Mouse (Mus musculus) heart, embryonic 15.5 days (tissue): Measurements from ENCODE around the gene D16Ertd472e. TPM values are rescaled to one million over a fixed set of nuclear protein-coding genes. Genes with fewer than 3 reads are reported as not detected.

Experiments
- ATAC-seq: fragments of 200-750 bp; cut with Nextera tagmentation; replicated peaks from 2 replicates; pipeline ENCODE4 v1.8.0; 2017; ENCODE audit warnings: low read depth, moderate TSS enrichment; ENCODE audit not compliant: insufficient number of reproducible peaks, insufficient read depth, low FRiP score
- H3K27ac ChIP-seq: fragments of 300-500 bp; sonication (generic); 2 replicates; pipeline ENCODE4 v1.5.1; 2015; ENCODE audit warnings: mild to moderate bottlenecking, inconsistent platforms
- H3K27me3 ChIP-seq: fragments of 300-500 bp; sonication (generic); 2 replicates; pipeline ENCODE4 v1.6.1; 2015; ENCODE audit warnings: inconsistent platforms
- H3K36me3 ChIP-seq: fragments of 300-500 bp; sonication (generic); 2 replicates; pipeline ENCODE4 v1.6.1; 2015; ENCODE audit warnings: mild to moderate bottlenecking, inconsistent platforms
- H3K4me1 ChIP-seq: fragments of 300-500 bp; sonication (generic); replicated peaks from 2 replicates; pipeline ENCODE4 v1.6.1; 2015; ENCODE audit warnings: inconsistent platforms
- H3K4me2 ChIP-seq: fragments of 300-500 bp; sonication (generic); 2 replicates; pipeline ENCODE4 v1.6.1; 2015; ENCODE audit warnings: inconsistent platforms, mild to moderate bottlenecking, moderate library complexity
- H3K4me3 ChIP-seq: fragments of 300-500 bp; sonication (generic); 2 replicates; pipeline ENCODE4 v1.5.1; 2015; ENCODE audit warnings: mild to moderate bottlenecking, inconsistent platforms
- H3K9ac ChIP-seq: fragments of 300-500 bp; sonication (generic); 2 replicates; pipeline ENCODE4 v1.6.1; 2015; ENCODE audit warnings: mild to moderate bottlenecking, inconsistent platforms
- H3K9me3 ChIP-seq: fragments of 300-500 bp; sonication (generic); replicated peaks from 2 replicates; pipeline ENCODE4 v1.6.1; 2016; ENCODE audit warnings: inconsistent platforms
- WGBS: fragments of 180-500 bp; shearing (Covaris S2); methylation state at CpG from one replicate; pipeline ENCODE4 v1.1.7; 2015; ENCODE audit warnings: mixed read lengths; 5-methylcytosine and 5-hydroxymethylcytosine counted together
- polyA plus RNA-seq: library from polyadenylated mRNA; unstranded; fragments of >200 nt; fragmentation: Nextera tagmentation; extraction: Ambion mirVana; gene quantifications from 2 replicates; pipeline ENCODE4 v1.2.1, GENCODE M21; 2015

Gene D16Ertd472e
- polyA plus RNA-seq, 1 experiment from 2014 or later: 7.1 TPM

DNA sequence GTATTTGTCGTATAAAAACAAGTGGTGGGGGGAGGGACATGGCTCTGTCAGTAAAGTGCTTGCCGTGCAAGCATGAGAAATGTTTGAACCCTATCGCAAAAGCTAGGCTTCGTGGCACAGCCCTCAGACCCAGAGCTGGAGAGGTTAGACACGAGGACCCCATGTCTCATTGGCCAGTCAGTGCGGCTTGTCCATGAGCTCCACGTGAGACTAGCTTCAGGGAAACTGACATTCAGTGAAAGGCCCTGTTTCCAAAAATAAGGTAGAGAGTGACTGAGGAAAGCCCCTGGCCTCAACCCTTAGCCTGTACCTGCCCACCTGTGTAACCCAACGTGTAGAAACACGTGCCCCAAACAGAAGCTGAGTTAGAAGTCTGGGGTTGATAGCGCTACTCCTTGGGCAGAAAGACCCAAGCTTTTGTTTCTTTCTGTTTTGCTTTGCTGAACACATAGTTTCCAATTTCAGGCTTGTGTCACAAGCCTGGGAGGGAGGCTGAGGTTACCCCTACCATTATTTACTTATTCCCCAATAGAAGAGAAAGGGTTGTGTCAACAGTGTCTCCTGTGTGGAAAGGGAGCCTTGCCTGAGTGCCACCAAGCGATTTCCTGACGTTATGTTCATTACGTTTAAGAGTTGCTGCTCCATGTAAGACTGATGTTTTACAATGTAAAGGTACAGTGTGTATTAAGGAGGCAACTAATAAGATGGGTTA, 12.2 kb downstream of the D16Ertd472e start:
- no peak overlapping the region for H3K4me3 ChIP-seq
- H3K9ac ChIP-seq: no peak overlapping the region
- H3K27me3 ChIP-seq: no peaks in the 10 kb centered on the region
- no peaks in the 10 kb centered on the region for H3K36me3 ChIP-seq
- WGBS: 75% methylated on average over 13 of the region's 13 CpGs
- ATAC-seq: no peak; the same call in 1 of the 2 replicates
- H3K4me2 ChIP-seq: no peak overlapping the region
- H3K4me1 ChIP-seq: 0 out of 2 replicates have a peak, but pooled peaks cover 8% of the 10 kb centered on the region
- H3K27ac ChIP-seq: no peak overlapping the region
- no peaks in the 10 kb centered on the region for H3K9me3 ChIP-seq

DNA sequence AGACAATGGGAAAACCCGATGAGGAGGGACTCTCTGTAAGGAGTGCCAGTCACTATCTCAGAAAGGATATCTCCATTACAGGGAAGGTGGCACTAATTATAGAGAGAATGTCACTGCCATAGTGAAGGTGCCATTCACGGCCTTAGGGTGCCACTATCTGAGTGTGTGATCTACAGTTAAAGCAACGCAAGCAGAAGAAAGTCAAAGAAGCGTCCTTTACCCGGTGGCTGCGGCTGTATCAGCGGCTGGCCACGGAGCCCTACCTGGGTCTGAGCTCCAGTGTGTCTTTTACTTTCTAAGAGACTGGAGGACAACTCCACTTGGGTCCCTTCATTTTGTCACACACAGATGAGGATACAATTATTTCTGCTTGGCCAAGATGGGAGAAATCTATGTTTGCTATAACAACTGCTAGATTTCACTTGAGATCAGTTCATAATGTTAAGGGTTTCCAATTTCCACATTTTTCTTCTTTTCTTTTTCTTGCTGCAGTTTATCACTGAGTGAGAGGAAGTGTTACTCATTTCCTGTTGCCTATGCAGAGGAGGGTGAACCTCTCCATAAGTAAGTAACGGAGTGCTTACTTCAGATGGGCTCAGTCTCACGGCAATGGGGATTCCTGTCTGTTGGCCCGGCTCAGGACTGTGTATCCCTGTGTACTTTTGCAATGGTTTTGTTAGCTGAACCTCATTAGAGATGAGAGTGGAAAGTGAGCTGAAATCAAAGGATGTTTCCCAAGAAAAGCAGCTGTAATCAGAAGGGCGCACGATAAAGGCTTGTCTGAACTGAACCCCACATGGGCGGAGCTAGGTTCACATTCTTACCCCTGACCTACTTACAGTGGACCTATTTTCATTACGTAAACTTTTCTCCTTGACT, 13.2 kb downstream of the D16Ertd472e start:
- H3K27me3 ChIP-seq: no peaks in the 10 kb centered on the region
- H3K4me2 ChIP-seq: peak overlapping the region; percentile 4; the same call in 1 of the 2 replicates
- peak; percentile 58; the same call in 1 of the 2 replicates for ATAC-seq
- H3K4me3 ChIP-seq: no peak overlapping the region
- H3K27ac ChIP-seq: peak overlapping the region; percentile 3; the same call in 1 of the 2 replicates
- H3K4me1 ChIP-seq: 0 out of 2 replicates have a peak, but pooled peaks cover 8% of the 10 kb centered on the region
- 57% methylated on average over 15 of the region's 15 CpGs for WGBS
- no peaks in the 10 kb centered on the region for H3K36me3 ChIP-seq
- no peak overlapping the region for H3K9ac ChIP-seq
- no peaks in the 10 kb centered on the region for H3K9me3 ChIP-seq

DNA sequence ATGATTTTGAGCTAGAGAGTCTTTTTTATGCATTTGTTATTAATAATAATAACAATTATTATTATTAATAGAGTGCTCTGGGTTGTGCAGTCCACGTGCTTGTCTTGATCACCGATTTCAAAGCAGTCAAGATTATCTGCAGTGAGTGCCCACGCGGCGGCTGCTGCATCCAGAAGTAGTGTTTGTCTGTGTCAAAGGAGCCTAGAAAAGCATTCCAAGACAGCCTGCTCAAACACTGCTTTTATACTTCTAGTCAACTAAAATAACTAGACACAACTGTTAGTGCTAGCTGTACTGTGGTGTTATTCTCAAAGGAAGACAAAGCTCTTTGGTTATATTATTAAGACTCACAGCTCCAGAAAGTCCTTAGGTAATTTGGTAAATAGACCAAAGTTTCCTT, 15.9 kb downstream of the D16Ertd472e start:
- no peak overlapping the region for H3K27ac ChIP-seq
- no peak overlapping the region for H3K4me3 ChIP-seq
- H3K9me3 ChIP-seq: no peaks in the 10 kb centered on the region
- H3K9ac ChIP-seq: no peak overlapping the region
- 76% methylated on average over 5 of the region's 5 CpGs for WGBS
- no peak for ATAC-seq
- no peaks in the 10 kb centered on the region for H3K27me3 ChIP-seq
- H3K4me1 ChIP-seq: 0 out of 2 replicates have a peak, but pooled peaks cover 8% of the 10 kb centered on the region
- H3K4me2 ChIP-seq: no peak overlapping the region
- H3K36me3 ChIP-seq: no peaks in the 10 kb centered on the region

DNA sequence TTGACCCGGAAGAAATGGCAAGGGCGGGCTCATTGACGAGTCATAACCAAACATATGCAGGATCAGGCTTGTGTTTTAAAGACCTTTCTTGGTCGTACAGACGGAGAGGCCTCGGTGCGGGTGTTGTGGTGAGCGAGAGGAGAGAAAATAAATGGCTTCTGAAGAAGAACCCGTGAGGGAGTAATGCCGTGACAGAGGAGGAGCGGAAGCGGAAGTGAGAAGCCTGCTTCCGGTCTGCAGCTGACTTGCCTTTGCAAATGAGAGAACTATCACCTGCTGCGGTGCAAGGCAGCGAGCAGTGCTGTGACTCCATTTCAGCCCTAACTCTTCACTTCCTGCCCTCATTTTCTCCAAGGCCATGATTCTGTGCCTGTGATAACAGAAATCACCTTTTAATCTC, 16.4 kb downstream of the D16Ertd472e start:
- no peak for ATAC-seq
- Histone ChIP-seq H3K36me3 (no peaks in the 10 kb centered on the region), H3K27me3 (no peaks in the 10 kb centered on the region), H3K9ac (no peak overlapping the region), H3K9me3 (no peaks in the 10 kb centered on the region), H3K4me1 (0 out of 2 replicates have a peak, but pooled peaks cover 8% of the 10 kb centered on the region), H3K4me2 (no peak overlapping the region), H3K4me3 (no peak overlapping the region), H3K27ac (no peak overlapping the region)
- 82% methylated on average over 15 of the region's 15 CpGs for WGBS

DNA sequence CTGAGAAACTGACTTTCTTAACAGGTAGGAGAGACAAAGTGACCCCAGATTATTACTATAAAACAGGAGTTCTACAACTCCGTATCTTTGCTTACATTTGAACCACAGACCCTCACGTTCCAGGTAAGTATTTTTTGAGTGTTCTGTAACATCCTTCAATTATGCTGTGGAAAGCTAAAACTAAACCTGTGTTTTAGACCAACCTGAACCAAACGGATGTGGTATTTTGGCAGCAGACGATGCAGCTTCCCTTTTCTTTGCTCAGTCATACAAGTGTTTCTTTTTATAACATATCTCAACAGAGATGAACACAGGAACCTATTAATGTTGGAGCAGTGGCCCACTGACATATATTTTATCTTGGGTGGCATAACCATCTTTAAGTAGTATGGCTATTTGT, 18.9 kb downstream of the D16Ertd472e start:
- no peak overlapping the region for H3K4me2 ChIP-seq
- no peaks in the 10 kb centered on the region for H3K4me1 ChIP-seq
- no peak overlapping the region for H3K27ac ChIP-seq
- WGBS: 87% methylated on average over 4 of the region's 4 CpGs
- ATAC-seq: no peak
- no peak overlapping the region for H3K9ac ChIP-seq
- no peaks in the 10 kb centered on the region for H3K36me3 ChIP-seq
- H3K4me3 ChIP-seq: no peak overlapping the region
- no peaks in the 10 kb centered on the region for H3K27me3 ChIP-seq
- H3K9me3 ChIP-seq: no peaks in the 10 kb centered on the region

DNA sequence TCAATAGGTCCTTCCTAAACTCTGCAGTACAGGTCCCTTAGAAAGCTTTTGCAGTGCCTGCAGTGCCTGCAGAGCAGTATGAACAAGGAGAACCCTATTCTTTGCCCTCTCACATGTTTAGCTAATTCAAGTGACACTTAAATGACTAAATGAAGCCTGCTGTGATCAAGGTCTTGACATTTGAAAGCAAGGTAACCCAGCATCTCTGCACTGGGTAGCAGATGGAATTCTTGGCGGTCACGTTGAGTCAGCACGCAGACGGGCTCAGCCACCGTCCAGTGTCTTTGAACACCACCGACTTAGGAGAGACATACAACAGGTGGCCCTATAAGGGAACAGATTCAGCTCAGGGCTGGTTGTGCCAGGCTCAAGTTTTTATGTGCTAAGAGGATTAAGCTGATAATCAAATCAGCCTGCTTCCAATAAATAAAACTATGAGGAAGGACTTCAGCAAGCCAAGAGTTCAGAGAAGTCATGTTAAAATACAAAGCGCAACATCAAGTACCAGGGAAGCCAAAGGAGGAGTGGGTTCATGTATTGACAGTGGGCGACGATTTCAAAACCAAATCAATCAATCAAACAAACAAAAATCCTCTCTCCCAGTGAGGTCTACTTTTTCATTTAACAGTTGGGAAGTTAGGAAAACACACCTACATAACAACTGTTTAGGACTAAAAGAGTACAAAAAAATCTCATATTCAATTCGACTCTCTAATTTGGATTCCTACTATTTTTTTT, 21.4 kb downstream of the D16Ertd472e start:
- no peaks in the 10 kb centered on the region for H3K4me1 ChIP-seq
- 79% methylated on average over 10 of the region's 10 CpGs for WGBS
- no peak for ATAC-seq

DNA sequence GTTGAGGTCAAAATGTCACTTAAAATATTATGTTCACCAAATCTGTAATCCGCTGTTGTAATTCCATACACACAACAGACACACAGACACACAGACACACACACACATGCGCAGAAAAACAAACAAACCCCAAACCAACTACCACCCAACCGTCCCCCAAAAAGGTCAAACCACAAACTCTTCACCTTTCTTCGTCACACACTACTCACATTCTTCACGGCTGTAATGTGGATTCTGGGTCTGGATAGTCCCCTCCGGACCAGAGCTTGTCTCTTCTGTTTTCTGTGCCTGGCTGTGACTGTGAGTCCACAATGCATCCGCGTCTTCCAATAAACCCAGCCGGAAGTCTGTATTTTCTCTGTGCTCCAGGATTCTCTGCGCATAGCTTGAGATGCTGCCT, 29.1 kb downstream of the D16Ertd472e start:
- WGBS: 90% methylated on average over 10 of the region's 10 CpGs
- no peak for ATAC-seq
- peaks cover 18% of the 10 kb centered on the region; the same call in 1 of the 2 replicates for H3K36me3 ChIP-seq
- no peaks in the 10 kb centered on the region for H3K4me1 ChIP-seq
- H3K27ac ChIP-seq: no peak overlapping the region
- H3K9me3 ChIP-seq: no peaks in the 10 kb centered on the region
- no peak overlapping the region for H3K4me2 ChIP-seq
- H3K4me3 ChIP-seq: no peak overlapping the region
- H3K9ac ChIP-seq: no peak overlapping the region
- no peaks in the 10 kb centered on the region for H3K27me3 ChIP-seq

More for the DNA sequence above, 21.4 kb downstream of the D16Ertd472e start:
- Histone ChIP-seq H3K9me3 (no peaks in the 10 kb centered on the region), H3K27ac (no peak overlapping the region), H3K27me3 (no peaks in the 10 kb centered on the region), H3K9ac (no peak overlapping the region), H3K4me2 (no peak overlapping the region), H3K4me3 (no peak overlapping the region), H3K36me3 (no peaks in the 10 kb centered on the region)

DNA sequence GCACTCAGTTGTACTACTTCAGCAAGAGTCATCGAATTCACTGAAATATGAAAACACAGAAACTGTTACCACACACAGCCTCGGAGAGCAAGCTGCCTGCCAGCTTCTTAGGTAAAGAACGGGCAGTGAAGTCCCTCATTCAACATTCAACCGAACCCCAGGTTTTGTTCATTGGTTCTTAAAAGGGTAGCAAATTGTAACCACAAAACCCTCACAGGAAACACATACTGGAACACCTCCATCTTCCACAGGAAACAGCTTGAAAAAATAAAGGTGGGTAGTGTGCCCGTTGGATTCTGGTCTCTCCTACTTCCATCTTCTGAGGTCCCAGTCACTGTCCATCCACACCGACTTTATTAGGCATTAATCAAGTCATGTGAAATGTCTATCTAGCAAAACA, 30.0 kb downstream of the D16Ertd472e start:
- no peaks in the 10 kb centered on the region for H3K27me3 ChIP-seq
- no peak for ATAC-seq
- no peaks in the 10 kb centered on the region for H3K9me3 ChIP-seq
- no peak overlapping the region for H3K4me2 ChIP-seq
- H3K4me1 ChIP-seq: no peaks in the 10 kb centered on the region
- H3K36me3 ChIP-seq: peaks cover 18% of the 10 kb centered on the region; the same call in 1 of the 2 replicates
- no peak overlapping the region for H3K27ac ChIP-seq
- H3K9ac ChIP-seq: no peak overlapping the region
- no peak overlapping the region for H3K4me3 ChIP-seq
- WGBS: 89% methylated on average over 6 of the region's 6 CpGs

DNA sequence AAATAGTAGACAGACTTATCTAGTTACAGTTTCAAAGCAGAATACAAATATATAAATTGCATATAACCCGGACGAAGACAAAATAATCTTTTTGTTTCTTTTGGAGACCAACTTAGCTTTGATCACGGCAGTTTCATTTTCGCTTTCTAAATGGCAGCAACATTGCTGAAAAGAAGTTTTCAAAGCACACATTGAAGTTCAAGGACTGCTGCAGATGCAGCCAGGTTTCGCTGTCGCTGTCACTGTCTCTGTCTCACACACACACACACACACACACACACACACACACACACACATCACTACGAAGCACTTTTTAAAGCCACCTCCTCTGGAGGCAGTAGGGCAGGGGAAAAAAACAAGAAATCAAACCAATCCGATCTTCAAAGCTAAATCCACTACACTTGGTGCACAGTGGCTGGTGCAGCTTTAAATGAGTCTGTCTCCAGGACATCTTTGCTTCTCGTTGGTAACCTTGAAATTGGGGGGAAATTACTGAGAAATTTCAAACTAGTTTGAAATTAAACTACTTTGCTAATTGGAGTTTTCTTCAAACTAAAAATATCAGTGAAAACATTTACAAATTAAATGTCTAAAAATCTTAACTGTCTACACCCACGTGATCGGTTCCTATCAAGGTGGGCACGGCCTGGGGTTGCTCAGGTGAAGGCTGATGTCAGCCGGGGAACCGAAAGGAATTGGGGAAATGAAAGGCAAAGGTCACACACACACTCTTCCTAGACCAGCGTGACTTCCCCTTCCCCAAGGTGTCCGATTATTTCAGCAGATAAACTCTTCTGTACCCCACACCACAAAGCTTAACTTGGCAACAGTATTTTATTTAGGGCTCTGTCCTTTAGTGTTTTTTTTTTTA, 35.9 kb downstream of the D16Ertd472e start:
- Histone ChIP-seq H3K27me3 (no peaks in the 10 kb centered on the region), H3K9me3 (no peaks in the 10 kb centered on the region), H3K9ac (no peak overlapping the region), H3K27ac (no peak overlapping the region), H3K4me1 (no peaks in the 10 kb centered on the region), H3K4me2 (no peak overlapping the region), H3K4me3 (no peak overlapping the region), H3K36me3 (peaks cover 11% of the 10 kb centered on the region; the same call in 1 of the 2 replicates)
- WGBS: 76% methylated on average over 16 of the region's 16 CpGs
- ATAC-seq: no peak

DNA sequence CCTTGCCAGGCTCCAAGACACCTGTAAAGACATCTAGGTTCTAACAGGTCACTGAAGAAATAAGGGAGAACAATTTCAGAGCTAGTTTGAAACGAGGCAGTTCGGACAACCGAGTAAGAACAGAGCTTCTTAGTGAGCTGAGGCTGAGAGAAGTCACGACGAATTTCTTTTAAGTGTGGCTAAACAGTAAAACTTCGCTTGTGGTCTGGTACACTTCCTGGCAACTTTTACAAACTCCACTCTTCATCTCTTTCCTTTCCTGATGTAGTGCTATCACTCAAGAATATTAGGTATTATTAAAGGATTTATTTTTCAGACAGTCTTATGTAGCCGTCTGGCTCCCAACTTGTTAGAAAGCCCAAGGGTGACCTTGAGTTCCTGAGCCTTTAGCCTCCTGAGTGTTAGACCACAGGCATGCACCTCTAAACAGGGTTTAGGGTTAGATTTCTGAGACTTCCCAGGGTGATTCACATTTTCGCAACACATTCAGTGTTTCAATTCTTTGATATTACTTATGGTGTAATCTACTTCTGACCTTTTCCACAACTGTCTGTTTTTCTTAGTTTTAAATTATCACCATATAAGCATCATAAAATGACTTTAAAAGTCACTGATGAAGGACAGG, 38.6 kb downstream of the D16Ertd472e start:
- H3K4me1 ChIP-seq: no peaks in the 10 kb centered on the region
- no peak overlapping the region for H3K9ac ChIP-seq
- H3K27me3 ChIP-seq: no peaks in the 10 kb centered on the region
- no peak overlapping the region for H3K4me3 ChIP-seq
- no peak for ATAC-seq
- H3K36me3 ChIP-seq: peaks cover 4% of the 10 kb centered on the region; the same call in 1 of the 2 replicates
- H3K27ac ChIP-seq: no peak overlapping the region
- 76% methylated on average over 8 of the region's 8 CpGs for WGBS
- no peak overlapping the region for H3K4me2 ChIP-seq
- H3K9me3 ChIP-seq: no peaks in the 10 kb centered on the region
